Mouse (Mus musculus) neural tube, embryonic 11.5 days (tissue): ENCODE data around the gene Bst2. TPM values are rescaled to one million over a fixed set of nuclear protein-coding genes. Genes with fewer than 3 reads are reported as not detected.

Experiments
- ATAC-seq: fragments of 200-750 bp; cut with Nextera tagmentation; 2 replicates; pipeline ENCODE4 v1.8.0; 2017; ENCODE audit warnings: moderate number of reproducible peaks, mild to moderate bottlenecking, moderate TSS enrichment, moderate library complexity; ENCODE audit not compliant: insufficient read depth, low FRiP score, low TSS enrichment
- DNase-seq: peaks from one replicate; pipeline ENCODE4 v3.0.0-alpha.2; 2015; ENCODE audit warnings: low spot score
- H3K27ac ChIP-seq: fragments of 300-500 bp; sonication (generic); 2 replicates; pipeline ENCODE4 v1.5.1; 2014; ENCODE audit warnings: low read depth, mild to moderate bottlenecking, low read length
- H3K27me3 ChIP-seq: fragments of 300-500 bp; sonication (generic); 2 replicates; pipeline ENCODE4 v1.6.1; 2014; ENCODE audit warnings: mild to moderate bottlenecking, low read length, mixed read lengths; ENCODE audit not compliant: control insufficient read depth, insufficient read depth
- H3K36me3 ChIP-seq: fragments of 300-500 bp; sonication (generic); 2 replicates; pipeline ENCODE4 v1.6.1; 2014; ENCODE audit warnings: mild to moderate bottlenecking, low read length, moderate library complexity, mixed read lengths; ENCODE audit not compliant: control insufficient read depth, insufficient read depth
- H3K4me1 ChIP-seq: fragments of 300-500 bp; sonication (generic); 2 replicates; pipeline ENCODE4 v1.6.1; 2014; ENCODE audit warnings: low read length, mixed read lengths; ENCODE audit not compliant: control insufficient read depth, insufficient read depth
- H3K4me2 ChIP-seq: fragments of 300-500 bp; sonication (generic); 2 replicates; pipeline ENCODE4 v1.6.1; 2014; ENCODE audit warnings: low read depth, mild to moderate bottlenecking, moderate library complexity
- H3K4me3 ChIP-seq: fragments of 300-500 bp; sonication (generic); 2 replicates; pipeline ENCODE4 v1.5.1; 2014; ENCODE audit warnings: low read depth, low read length
- H3K9ac ChIP-seq: fragments of 300-500 bp; sonication (generic); 2 replicates; pipeline ENCODE4 v1.6.1; 2014; ENCODE audit warnings: mild to moderate bottlenecking, low read length
- H3K9me3 ChIP-seq: fragments of 300-500 bp; sonication (generic); 2 replicates; pipeline ENCODE4 v1.6.1; 2016; ENCODE audit warnings: low read length; ENCODE audit not compliant: control insufficient read depth
- WGBS: fragments of 180-500 bp; shearing (Covaris S2); extraction: QIAGEN DNeasy Blood & Tissue Kit; methylation state at CpG from one replicate; pipeline ENCODE4 v1.1.7; 2014; 5-methylcytosine and 5-hydroxymethylcytosine counted together
- polyA plus RNA-seq: library from polyadenylated mRNA; unstranded; fragments of >200 nt; fragmentation: Nextera tagmentation; extraction: Ambion mirVana; gene quantifications from 2 replicates; pipeline ENCODE4 v1.2.1, GENCODE M21; 2014

The Bst2 gene
- polyA plus RNA-seq, 1 experiment from 2014 or later, result 4.9 TPM

DNA sequence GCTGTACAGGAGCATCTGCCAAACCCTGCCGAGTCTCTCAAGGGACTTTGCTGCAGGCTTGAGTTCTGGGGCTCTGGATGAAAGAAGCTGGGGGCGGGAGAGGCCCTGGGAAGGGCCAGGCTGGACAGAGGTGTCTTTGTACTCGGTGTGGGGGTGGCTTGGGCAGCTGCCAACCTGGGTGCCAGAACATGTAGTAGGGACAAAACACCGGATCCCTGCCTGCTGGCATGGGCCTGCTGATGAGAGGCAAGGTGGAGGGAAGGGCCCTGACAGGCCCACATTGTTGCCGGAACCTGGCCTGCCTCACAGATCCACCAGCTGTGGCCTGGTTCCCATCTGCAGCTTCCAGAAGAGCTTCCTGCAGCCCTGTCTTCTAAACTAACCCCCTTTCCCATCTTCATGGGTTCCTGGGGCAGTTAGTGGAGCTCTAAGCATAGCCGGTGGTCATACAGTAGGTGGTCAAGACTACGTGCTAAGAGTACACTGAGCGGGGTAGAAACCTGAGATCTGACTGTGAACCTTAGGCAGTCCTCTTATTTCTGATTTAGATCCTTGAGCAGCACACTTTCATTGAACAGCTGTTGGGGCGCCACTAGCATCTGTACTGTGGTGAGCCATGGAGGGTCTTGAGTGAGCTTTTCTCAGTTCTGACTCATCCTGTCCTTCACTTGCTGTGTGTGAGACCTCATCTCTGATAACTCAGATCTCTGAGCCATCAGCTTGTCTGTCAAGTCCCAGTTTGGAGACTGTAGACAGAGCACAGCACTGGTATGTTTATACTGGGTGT, 35.8 kb upstream of the Bst2 start:
- H3K27me3 ChIP-seq, result peaks cover 9% of the 10 kb centered on the region
- WGBS, result 83% methylated on average over 9 of the region's 9 CpGs
- no peak overlapping the region for H3K4me3 ChIP-seq
- ATAC-seq (no peak), DNase-seq (no peak)
- no peak overlapping the region for H3K4me2 ChIP-seq
- H3K27ac ChIP-seq, result no peak overlapping the region
- H3K4me1 ChIP-seq, result peaks cover 9% of the 10 kb centered on the region; the same call in 1 of the 2 replicates
- no peak overlapping the region for H3K9ac ChIP-seq
- no peaks in the 10 kb centered on the region for H3K36me3 ChIP-seq
- H3K9me3 ChIP-seq, result no peaks in the 10 kb centered on the region

DNA sequence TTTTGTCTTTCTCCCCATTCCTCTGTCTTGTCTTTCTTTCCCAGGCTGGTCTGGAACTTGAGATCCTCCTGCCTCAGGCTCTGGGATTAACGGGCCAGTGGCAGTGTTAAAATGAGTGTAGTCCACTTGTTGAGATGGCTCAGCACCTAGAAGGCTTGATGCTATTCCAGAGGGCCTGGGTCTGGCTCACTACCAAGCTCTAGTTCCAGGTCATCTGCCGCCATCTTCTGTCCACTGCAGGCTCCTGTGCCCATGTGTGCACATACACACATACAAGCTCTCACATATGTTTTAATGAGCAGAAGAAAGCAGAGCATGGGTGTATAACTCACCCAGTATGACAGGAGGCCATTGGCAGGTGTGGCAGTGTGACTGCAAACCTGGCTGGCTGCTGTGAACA, 34.8 kb upstream of the Bst2 start:
- no peaks in the 10 kb centered on the region for H3K9me3 ChIP-seq
- H3K9ac ChIP-seq, result no peak overlapping the region
- H3K4me2 ChIP-seq, result no peak overlapping the region
- H3K4me3 ChIP-seq, result no peak overlapping the region
- DNase-seq (no peak), ATAC-seq (no peak)
- no peaks in the 10 kb centered on the region for H3K36me3 ChIP-seq
- H3K27me3 ChIP-seq, result peaks cover 9% of the 10 kb centered on the region
- H3K4me1 ChIP-seq, result peaks cover 9% of the 10 kb centered on the region; the same call in 1 of the 2 replicates
- no peak overlapping the region for H3K27ac ChIP-seq
- WGBS, result 88% methylated on average over 2 of the region's 2 CpGs

DNA sequence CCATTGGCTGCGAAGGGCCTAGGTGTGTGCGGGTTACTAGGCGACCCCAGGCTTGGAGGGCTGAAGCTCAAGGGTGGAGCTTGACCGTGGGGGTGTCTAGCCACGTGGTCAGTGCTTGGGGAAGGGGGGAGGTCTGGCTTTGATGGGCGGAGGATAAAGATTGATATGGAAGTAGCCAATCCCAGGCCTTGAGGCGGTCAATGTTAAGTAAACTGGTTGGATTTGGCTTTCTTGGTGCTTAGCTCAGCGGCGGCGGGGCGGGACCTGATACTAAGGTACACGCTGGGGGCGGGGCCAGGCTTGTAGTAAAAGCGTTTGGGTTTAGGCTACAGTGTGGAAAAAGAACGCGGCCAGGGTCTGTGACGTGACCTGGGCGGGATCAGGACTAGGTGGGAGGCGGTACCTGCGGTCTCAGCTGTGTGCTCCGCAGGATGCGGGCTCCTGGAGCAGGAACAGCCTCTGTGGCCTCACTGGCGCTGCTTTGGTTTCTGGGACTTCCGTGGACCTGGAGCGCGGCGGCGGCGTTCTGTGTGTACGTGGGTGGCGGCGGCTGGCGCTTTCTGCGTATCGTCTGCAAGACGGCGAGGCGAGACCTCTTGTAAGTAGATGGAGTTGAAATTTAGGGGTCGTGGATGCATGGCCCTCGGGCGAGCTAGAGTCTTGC, 33.2 kb upstream of the Bst2 start:
- ATAC-seq (peak; percentile 84), DNase-seq (peak; percentile 85)
- peaks cover 9% of the 10 kb centered on the region for H3K27me3 ChIP-seq
- 0 out of 2 replicates have a peak overlapping the region, but pooled peaks have one; percentile 14 for H3K27ac ChIP-seq
- WGBS, result under 1% methylated on average over 41 of the region's 41 CpGs
- H3K4me2 ChIP-seq, result peak overlapping the region; percentile 87
- no peaks in the 10 kb centered on the region for H3K36me3 ChIP-seq
- H3K4me1 ChIP-seq, result peaks cover 9% of the 10 kb centered on the region; the same call in 1 of the 2 replicates
- peak overlapping the region; percentile 67 for H3K4me3 ChIP-seq
- peak overlapping the region; percentile 51 for H3K9ac ChIP-seq
- H3K9me3 ChIP-seq, result no peaks in the 10 kb centered on the region

DNA sequence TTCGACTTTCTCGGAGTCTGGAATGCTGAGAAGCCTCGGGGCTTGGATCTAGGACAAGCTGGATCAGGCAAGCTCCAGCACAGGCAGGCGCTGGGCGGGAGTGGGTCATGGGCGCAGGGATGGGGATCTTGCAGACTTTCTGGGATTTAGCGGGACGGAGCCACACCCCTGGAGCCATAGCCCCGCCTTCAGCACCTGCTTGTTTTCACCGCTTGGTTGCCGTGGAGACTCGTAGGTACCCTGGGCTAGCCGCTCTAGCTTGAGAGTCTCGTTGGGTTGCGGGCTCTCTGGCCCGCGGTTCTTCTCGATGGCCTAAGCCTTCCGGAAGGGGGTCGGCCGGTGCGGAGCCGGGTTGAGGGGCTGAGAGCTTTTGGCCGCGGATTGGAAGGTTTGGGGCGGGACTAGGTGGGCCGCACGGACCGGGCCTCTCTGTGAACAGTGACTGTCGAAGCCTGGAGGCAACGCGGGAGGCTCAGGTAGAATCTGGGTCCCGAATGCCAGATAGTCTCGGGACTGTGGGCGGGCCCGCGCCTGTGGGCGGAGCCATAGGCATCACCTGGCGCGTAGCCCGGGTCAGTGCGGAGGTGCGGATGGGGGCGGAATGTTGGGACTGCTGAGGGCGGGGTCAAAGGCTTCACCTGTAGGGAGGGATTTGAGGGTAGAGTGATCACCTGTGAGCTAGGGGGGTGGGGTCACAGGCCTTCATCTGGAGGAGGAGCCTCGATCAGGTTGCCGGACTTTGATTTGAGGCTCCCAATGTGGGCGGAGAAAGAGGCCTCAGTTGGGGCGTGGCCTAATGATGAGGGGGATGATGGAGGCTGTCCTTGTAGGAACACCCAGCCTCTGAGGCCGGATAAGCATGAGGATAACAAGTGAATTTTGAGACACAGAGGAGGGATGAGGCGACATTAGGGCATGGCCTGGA, 32.4 kb upstream of the Bst2 start:
- DNase-seq (peak; percentile 90), ATAC-seq (peak; percentile 87)
- Histone ChIP-seq H3K27ac (0 out of 2 replicates have a peak overlapping the region, but pooled peaks have one; percentile 14), H3K4me2 (peak overlapping the region; percentile 87), H3K4me1 (peaks cover 9% of the 10 kb centered on the region; the same call in 1 of the 2 replicates), H3K9me3 (no peaks in the 10 kb centered on the region), H3K9ac (peak overlapping the region; percentile 51), H3K27me3 (peaks cover 9% of the 10 kb centered on the region), H3K36me3 (no peaks in the 10 kb centered on the region), H3K4me3 (peak overlapping the region; percentile 67)
- under 1% methylated on average over 51 of the region's 51 CpGs for whole genome bisulfite sequencing

DNA sequence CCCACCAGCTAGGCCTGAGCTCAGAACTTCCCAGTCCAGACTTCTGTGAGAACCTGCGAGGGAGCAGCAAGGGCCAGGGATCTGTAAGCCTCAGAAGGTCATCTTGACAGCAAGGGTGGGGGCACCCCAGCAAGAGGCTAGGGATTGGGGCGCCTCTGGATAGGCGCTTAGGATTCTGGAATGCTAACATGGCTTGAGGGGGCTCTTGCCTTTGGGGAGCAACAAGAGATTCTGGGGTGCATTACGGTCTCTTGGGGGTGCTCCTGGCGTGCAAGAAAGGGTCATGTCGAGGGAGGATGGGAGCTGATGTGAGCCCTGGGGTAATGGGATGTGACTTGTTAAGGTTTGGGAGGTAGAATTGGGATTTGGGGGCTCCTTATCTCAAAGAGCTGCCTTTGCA, 31.7 kb upstream of the Bst2 start:
- Histone ChIP-seq H3K36me3 (no peaks in the 10 kb centered on the region), H3K27me3 (peaks cover 9% of the 10 kb centered on the region), H3K27ac (no peak overlapping the region), H3K9ac (no peak overlapping the region; the same call in 1 of the 2 replicates), H3K4me2 (peak overlapping the region; percentile 87), H3K4me3 (peak overlapping the region; percentile 67), H3K4me1 (peaks cover 9% of the 10 kb centered on the region; the same call in 1 of the 2 replicates), H3K9me3 (0 out of 2 replicates have a peak, but pooled peaks cover 3% of the 10 kb centered on the region)
- ATAC-seq (no peak), DNase-seq (no peak)
- WGBS, result 27% methylated on average over 6 of the region's 6 CpGs

DNA sequence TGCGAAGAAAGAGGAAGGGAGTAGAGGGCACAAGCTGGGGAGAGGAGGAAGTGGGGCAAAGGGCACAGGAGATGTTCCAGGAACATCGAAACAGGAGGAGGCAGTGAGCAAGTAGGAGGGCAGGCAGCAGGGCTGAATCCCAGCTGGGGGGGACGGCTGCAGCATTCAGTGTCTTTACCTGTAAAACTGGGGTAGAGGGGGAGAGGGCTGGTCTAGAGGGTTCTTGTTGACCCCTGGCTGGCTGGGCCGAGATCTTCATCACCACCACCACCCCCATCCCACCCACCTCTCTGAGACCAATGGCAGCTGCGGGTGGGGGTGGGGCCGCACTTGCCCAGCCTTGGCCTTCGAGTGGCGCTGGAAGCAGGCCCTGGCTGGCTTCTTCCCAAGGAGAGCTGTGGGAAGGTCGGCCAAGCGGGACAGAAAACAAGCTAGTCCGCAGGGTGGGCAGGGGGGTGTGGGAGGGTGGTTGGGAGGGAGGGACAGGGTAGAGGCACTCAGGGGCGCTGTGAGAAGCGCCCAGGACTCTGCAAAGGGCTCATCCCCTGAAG, 31.2 kb upstream of the Bst2 start, which contains the start of gene Slc27a1:
Gene Slc27a1, plus strand, starts transcription at position 496 of the 551 bp plus-strand sequence.
- 8% methylated on average over 13 of the region's 13 CpGs for WGBS
- Histone ChIP-seq H3K9me3 (0 out of 2 replicates have a peak, but pooled peaks cover 3% of the 10 kb centered on the region), H3K36me3 (no peaks in the 10 kb centered on the region), H3K4me3 (peak within 1 kb of the TSS; percentile 67), H3K27me3 (peaks cover 9% of the 10 kb centered on the region), H3K9ac (peak within 1 kb of the TSS; percentile 51), H3K4me1 (peaks cover 9% of the 10 kb centered on the region; the same call in 1 of the 2 replicates), H3K4me2 (peak within 1 kb of the TSS; percentile 87), H3K27ac (no peak within 1 kb of the TSS)
- ATAC-seq (no peak), DNase-seq (no peak)

DNA sequence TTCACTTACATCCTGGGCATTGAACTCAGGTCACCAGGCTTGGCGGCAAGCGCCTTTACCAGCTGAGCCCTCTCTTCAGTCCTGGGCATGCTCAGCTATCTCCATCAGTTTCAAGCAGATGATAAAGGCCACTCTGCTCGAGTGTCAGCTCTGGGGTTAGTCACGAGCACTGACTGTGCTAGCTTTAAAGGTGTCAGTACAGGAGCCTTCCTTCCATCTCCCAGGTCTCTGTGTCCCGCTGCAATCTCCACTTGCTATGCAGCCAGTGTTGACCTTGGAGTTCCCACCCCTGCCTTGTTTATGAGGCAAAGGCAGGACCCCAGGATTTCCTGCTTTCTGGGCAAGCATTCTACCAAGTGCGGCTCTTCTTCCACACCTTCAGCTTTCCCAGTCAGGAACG, 30.3 kb upstream of the Bst2 start:
- WGBS, result 75% methylated on average over 7 of the region's 7 CpGs
- H3K4me3 ChIP-seq, result no peak overlapping the region
- peaks cover 9% of the 10 kb centered on the region; the same call in 1 of the 2 replicates for H3K4me1 ChIP-seq
- H3K9ac ChIP-seq, result no peak overlapping the region
- peaks cover 18% of the 10 kb centered on the region for H3K27me3 ChIP-seq
- DNase-seq, result no peak
- H3K27ac ChIP-seq, result no peak overlapping the region
- 0 out of 2 replicates have a peak, but pooled peaks cover 3% of the 10 kb centered on the region for H3K9me3 ChIP-seq
- ATAC-seq, result no peak
- H3K4me2 ChIP-seq, result no peak overlapping the region
- no peaks in the 10 kb centered on the region for H3K36me3 ChIP-seq

DNA sequence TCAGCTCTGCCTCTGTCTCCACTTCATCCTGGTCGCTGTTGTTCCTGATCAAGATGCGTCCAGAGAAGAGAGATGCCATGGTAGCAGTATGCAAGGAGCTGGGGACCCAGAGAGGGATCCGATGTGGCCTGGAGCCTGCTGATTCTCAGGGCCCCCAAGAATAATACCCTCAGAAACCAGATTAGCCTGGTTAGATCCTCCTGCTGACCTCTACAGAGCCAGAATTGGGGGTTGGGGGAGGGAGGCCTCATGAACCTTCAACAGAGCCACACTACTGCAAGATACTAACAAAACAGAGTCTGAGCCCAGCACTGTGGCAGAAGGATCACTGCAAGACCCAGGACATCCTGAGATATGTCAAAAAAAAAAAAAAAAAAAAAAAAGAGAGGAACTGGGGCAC, 29.2 kb upstream of the Bst2 start, which contains the start of gene Nxnl1:
Gene Nxnl1, minus strand, starts transcription at position 101 of the 400 bp plus-strand sequence.
- 77% methylated on average over 3 of the region's 3 CpGs for WGBS
- Histone ChIP-seq H3K27ac (no peak within 1 kb of the TSS), H3K27me3 (peaks cover 29% of the 10 kb centered on the region), H3K4me3 (no peak within 1 kb of the TSS), H3K9ac (no peak within 1 kb of the TSS), H3K4me2 (no peak within 1 kb of the TSS), H3K36me3 (no peaks in the 10 kb centered on the region), H3K4me1 (peaks cover 9% of the 10 kb centered on the region; the same call in 1 of the 2 replicates), H3K9me3 (0 out of 2 replicates have a peak, but pooled peaks cover 3% of the 10 kb centered on the region)
- no peak for ATAC-seq
- DNase-seq, result no peak
